8 mouse cellular contexts compared by ENCODE assay signal in genomic region chr13:46273453-46274110, GRCm38 (mm10). TPM values are rescaled to one million over a fixed set of nuclear protein-coding genes. Genes with fewer than 3 reads are reported as not detected.
DNase-seq lines count a peak whose midpoint lies in the region; ATAC-seq and TF ChIP-seq lines count a peak whose summit lies in the region.

Gene Stmnd1, plus strand, starts transcription at chr13:46273721.

- 23% methylated on average over 6 of the region's 8 CpGs for WGBS in kidney, adult 2 months
- 24% methylated on average over 7 of the region's 8 CpGs for WGBS in forebrain, embryonic 15.5 days
- 23% methylated on average over 8 of the region's 8 CpGs for WGBS in hindbrain, embryonic 13.5 days
- 27% methylated on average over 8 of the region's 8 CpGs for WGBS in cerebellum, adult 2 months

- peak; percentile 17 for DNase-seq in kidney, adult 2 months
- DNase-seq in kidney, adult 8-10 months = no peak
- peak; percentile 24 for DNase-seq in mesoderm, embryonic 11.5 days (ENCODE audit: low read depth, low spot score)
- DNase-seq in yolk sac, embryonic 10.5 days (ENCODE audit: low spot score) = peak; percentile 5
- no peak for DNase-seq in cerebellum, adult 2 months
- DNase-seq in frontal cortex, adult 2 months (ENCODE audit: extremely low spot score in 1 of 2, low spot score in 1 of 2) = no peak

- H3K27me3 ChIP-seq in kidney, adult 2 months (replicated peaks; ENCODE audit: control insufficient read depth, insufficient read depth, low read length) = no peaks in the 10 kb centered on the region
- H3K27me3 ChIP-seq in forebrain, embryonic 15.5 days = no peaks in the 10 kb centered on the region
- H3K27me3 ChIP-seq in hindbrain, embryonic 13.5 days = 0 out of 2 replicates have a peak, but pooled peaks cover 2% of the 10 kb centered on the region
- H3K27me3 ChIP-seq in cerebellum, adult 2 months (ENCODE audit: control insufficient read depth, insufficient read depth, low read length) = no peaks in the 10 kb centered on the region

- H3K4me1 ChIP-seq in kidney, adult 2 months (ENCODE audit: control insufficient read depth, insufficient read depth, low read length) = 0 out of 2 replicates have a peak, but pooled peaks cover 2% of the 10 kb centered on the region
- H3K4me1 ChIP-seq in forebrain, embryonic 15.5 days = peaks cover 23% of the 10 kb centered on the region
- H3K4me1 ChIP-seq in hindbrain, embryonic 13.5 days (replicated peaks) = peaks cover 24% of the 10 kb centered on the region
- no peaks in the 10 kb centered on the region for H3K4me1 ChIP-seq in cerebellum, adult 2 months (ENCODE audit: control insufficient read depth, insufficient read depth, low read length)

- H3K4me3 ChIP-seq in kidney, adult 2 months (ENCODE audit: insufficient read depth, low read depth, low read length) = no peak within 1 kb of the TSS
- H3K4me3 ChIP-seq in forebrain, embryonic 15.5 days = no peak within 1 kb of the TSS
- 0 out of 2 replicates have a peak within 1 kb of the TSS, but pooled peaks have one; percentile 15 for H3K4me3 ChIP-seq in hindbrain, embryonic 13.5 days
- no peak within 1 kb of the TSS for H3K4me3 ChIP-seq in cerebellum, adult 2 months (replicated peaks; ENCODE audit: insufficient read depth, low read depth, low read length)

- TF ChIP-seq CTCF in kidney, adult 2 months (conservative IDR thresholded peaks at IDR 0.05; ENCODE audit: insufficient read depth, insufficient read length, low read depth, low read length) = no peak
- TF ChIP-seq CTCF in cerebellum, adult 2 months (IDR thresholded peaks at IDR 0.05; ENCODE audit: borderline replicate concordance, insufficient read depth, low read depth, low read length) = no peak

- no peaks in the 10 kb centered on the region for H3K36me3 ChIP-seq in kidney, adult 2 months (ENCODE audit: control insufficient read depth, insufficient read depth, low read length)
- H3K36me3 ChIP-seq in forebrain, embryonic 15.5 days = no peaks in the 10 kb centered on the region
- no peaks in the 10 kb centered on the region for H3K36me3 ChIP-seq in hindbrain, embryonic 13.5 days

- 0 out of 2 replicates have a peak within 1 kb of the TSS, but pooled peaks have one; percentile 10 for H3K4me2 ChIP-seq in forebrain, embryonic 15.5 days (replicated peaks)
- H3K4me2 ChIP-seq in hindbrain, embryonic 13.5 days = peak within 1 kb of the TSS; percentile 42

- H3K9me3 ChIP-seq in forebrain, embryonic 15.5 days = no peaks in the 10 kb centered on the region
- H3K9me3 ChIP-seq in hindbrain, embryonic 13.5 days = no peaks in the 10 kb centered on the region

- TF ChIP-seq POLR2A in kidney, adult 2 months (IDR thresholded peaks at IDR 0.05; ENCODE audit: low read depth, low read length) = no peak
- no peak for TF ChIP-seq POLR2A in cerebellum, adult 2 months (IDR thresholded peaks at IDR 0.05; ENCODE audit: borderline replicate concordance, insufficient read depth, low read length)

- H3K9ac ChIP-seq in forebrain, embryonic 15.5 days (replicated peaks) = no peak within 1 kb of the TSS
- peak within 1 kb of the TSS; percentile 43; the same call in 1 of the 2 replicates for H3K9ac ChIP-seq in hindbrain, embryonic 13.5 days

- no peak for ATAC-seq in forebrain, embryonic 15.5 days (replicated peaks)
- ATAC-seq in hindbrain, embryonic 13.5 days (ENCODE audit: low FRiP score) = no peak

- no peak within 1 kb of the TSS for H3K27ac ChIP-seq in kidney, adult 2 months (ENCODE audit: insufficient read depth, low read depth, low read length)
- no peak within 1 kb of the TSS for H3K27ac ChIP-seq in forebrain, embryonic 15.5 days (replicated peaks)
- peak within 1 kb of the TSS; percentile 48; the same call in 1 of the 2 replicates for H3K27ac ChIP-seq in hindbrain, embryonic 13.5 days
- H3K27ac ChIP-seq in cerebellum, adult 2 months (ENCODE audit: insufficient read depth, low read length) = no peak within 1 kb of the TSS

RNA-seq across cellular contexts. Expression of gene Stmnd1, which starts in this region (rescaled TPM):
- polyA plus RNA-seq in kidney, adult 2 months (2012; rRNA removed) = 0.06 TPM in 1 of 2 replicates, not detected in the other
- polyA plus RNA-seq in forebrain, embryonic 15.5 days (2015; fragmentation: Nextera tagmentation; extraction: Ambion mirVana) = not detected in 2 replicates
- polyA plus RNA-seq in hindbrain, embryonic 13.5 days (2015; fragmentation: Nextera tagmentation; extraction: Ambion mirVana) = not detected in 2 replicates
- polyA plus RNA-seq in cerebellum, adult 2 months (2012; rRNA removed) = 0.14 and 0.15 TPM in 2 replicates
- 0.08 TPM in 1 of 2 replicates, not detected in the other for polyA plus RNA-seq in frontal cortex, adult 2 months (2012; rRNA removed)

Comparison
In these comparisons a context has a peak if more than half of its experiments do, and no peak if none do; other contexts are left out.
1. Peak in DNase-seq in kidney, adult 2 months; RNA of the gene not detected or under 1 TPM.
2. DNase-seq: peak in mesoderm, embryonic 11.5 days (single experiment) and yolk sac, embryonic 10.5 days (single experiment); none in kidney, adult 8-10 months (0 of 2), cerebellum, adult 2 months (0 of 2) and frontal cortex, adult 2 months (0 of 2).